Mouse (Mus musculus) E14TG2a.4 (cell line): ENCODE results near the gene Ggact.

Experiments used
- H3K27me3 ChIP-seq: 2 replicates; pipeline ENCODE4 v1.6.1; 2014; ENCODE audit warnings: low read length, control low read depth; ENCODE audit not compliant: insufficient read depth
- H3K36me3 ChIP-seq: 2 replicates; pipeline ENCODE4 v1.6.1; 2014; ENCODE audit warnings: low read length, control low read depth; ENCODE audit not compliant: insufficient read depth
- H3K4me1 ChIP-seq: replicated peaks from 2 replicates; pipeline ENCODE4 v1.6.1; 2014; ENCODE audit warnings: low read depth, low read length, control low read depth
- H3K4me3 ChIP-seq: replicated peaks from 2 replicates; pipeline ENCODE4 v1.5.1; 2014; ENCODE audit warnings: mild to moderate bottlenecking, low read length
- H3K9me3 ChIP-seq: 2 replicates; pipeline ENCODE4 v1.6.1; 2014; ENCODE audit warnings: low read length, control low read depth
- CTCF ChIP-seq: conservative IDR thresholded peaks from 2 replicates; pipeline ENCODE4 v1.5.1; 2014; ENCODE audit warnings: low read length
- NANOG ChIP-seq: IDR thresholded peaks from 2 replicates; pipeline ENCODE4 v1.6.1; 2014; ENCODE audit warnings: borderline replicate concordance, low read length, mixed read lengths
- POU5F1 ChIP-seq: IDR thresholded peaks from 2 replicates; pipeline ENCODE4 v1.6.1; 2014; ENCODE audit warnings: low read length, borderline replicate concordance

Ggact gene

GRCm38 (mm10) chr14:122788199-122788598 lies 125.4 kb downstream of the Ggact start:
- Histone ChIP-seq H3K9me3 (no peaks in the 10 kb centered on the region), H3K4me1 (peaks cover 10% of the 10 kb centered on the region), H3K4me3 (no peak overlapping the region), H3K36me3 (no peaks in the 10 kb centered on the region), H3K27me3 (no peaks in the 10 kb centered on the region)
- TF ChIP-seq POU5F1 = no peak
- TF ChIP-seq NANOG = no peak
- no peak for TF ChIP-seq CTCF

GRCm38 (mm10) chr14:122784701-122785100 lies 128.9 kb downstream of the Ggact start:
- no peak overlapping the region for H3K4me3 ChIP-seq
- H3K4me1 ChIP-seq = peaks cover 5% of the 10 kb centered on the region
- H3K36me3 ChIP-seq = no peaks in the 10 kb centered on the region
- H3K9me3 ChIP-seq = no peaks in the 10 kb centered on the region
- H3K27me3 ChIP-seq = no peaks in the 10 kb centered on the region
- TF ChIP-seq POU5F1 (no peak), CTCF (no peak), NANOG (no peak)

- H3K4me1 ChIP-seq = no peaks in the 10 kb centered on the region
- H3K9me3 ChIP-seq = peaks cover 27% of the 10 kb centered on the region
- H3K4me3 ChIP-seq = no peak overlapping the region
- no peaks in the 10 kb centered on the region for H3K36me3 ChIP-seq
- H3K27me3 ChIP-seq = no peaks in the 10 kb centered on the region
- TF ChIP-seq NANOG (no peak), CTCF (no peak), POU5F1 (no peak)
Observed at GRCm38 (mm10) chr14:122766448-122766847, 147.1 kb downstream of the Ggact start.
